Comparison of ENCODE assay signal across 8 mouse cellular contexts in genomic region chr10:14200310-14200709, GRCm38 (mm10).
DNase-seq lines count a peak whose midpoint lies in the region; ATAC-seq and TF ChIP-seq lines count a peak whose summit lies in the region.

No protein-coding gene starts in this region.

- WGBS in cerebellum, adult 2 months = 4% methylated on average over 2 of the region's 2 CpGs
- WGBS in liver, postnatal 0 days (ENCODE audit: insufficient replicate concordance) = 12% methylated on average over 2 of the region's 2 CpGs

- no peaks in the 10 kb centered on the region for H3K4me1 ChIP-seq in MEL (ENCODE audit: control insufficient read depth in 1 of 2, insufficient read depth in 2 of 2, low read length in 2 of 2)
- H3K4me1 ChIP-seq in cerebellum, adult 2 months (ENCODE audit: control insufficient read depth, insufficient read depth, low read length) = no peaks in the 10 kb centered on the region
- H3K4me1 ChIP-seq in liver, postnatal 0 days (ENCODE audit: insufficient read depth) = no peaks in the 10 kb centered on the region

- no peak overlapping the region for H3K4me3 ChIP-seq in layer of hippocampus, adult 2 months
- H3K4me3 ChIP-seq in MEL (ENCODE audit: control insufficient read depth in 1 of 2, insufficient read depth in 1 of 2, low read depth in 2 of 2, low read length in 2 of 2) = no peak overlapping the region
- no peak overlapping the region for H3K4me3 ChIP-seq in cerebellum, adult 2 months (replicated peaks; ENCODE audit: insufficient read depth, low read depth, low read length)
- H3K4me3 ChIP-seq in liver, postnatal 0 days (ENCODE audit: low read depth, low read length) = no peak overlapping the region

- no peak overlapping the region for H3K4me2 ChIP-seq in liver, postnatal 0 days (ENCODE audit: low read depth, low read length)

- peak in 1 of 2 experiments; percentile 76 for DNase-seq in layer of hippocampus, adult 2 months (ENCODE audit: low spot score in 2 of 2)
- DNase-seq in layer of hippocampus, postnatal 36 days = no peak
- no peak for DNase-seq in MEL (ENCODE audit: low read depth, low spot score)
- peak; percentile 69 to 73 for DNase-seq in cerebellum, adult 2 months
- DNase-seq in heart, postnatal 10 days = peak; percentile 76 to 81
- DNase-seq in liver, postnatal 0 days = peak; percentile 64
- peak; percentile 44 for DNase-seq in skeletal muscle tissue, adult 2 months (ENCODE audit: low read depth, low spot score)
- no peak for DNase-seq in frontal cortex, postnatal 14 days (ENCODE audit: low spot score in 2 of 2)

- TF ChIP-seq CTCF in layer of hippocampus, adult 2 months (conservative IDR thresholded peaks at IDR 0.05) = peak; percentile 90
- peak in 1 of 3 experiments; percentile 14; a peak in 1 of 6 replicates for TF ChIP-seq CTCF in MEL (IDR thresholded peaks at IDR 0.05 in 2 of 3, conservative IDR thresholded peaks at IDR 0.05 in 1 of 3; ENCODE audit: control insufficient read depth in 1 of 3, insufficient read depth in 1 of 3, low read depth in 2 of 3, low read length in 3 of 3, poor library complexity in 1 of 3, severe bottlenecking in 1 of 3)
- peak; percentile 28; the same call in 1 of the 2 replicates for TF ChIP-seq CTCF in cerebellum, adult 2 months (IDR thresholded peaks at IDR 0.05; ENCODE audit: borderline replicate concordance, insufficient read depth, low read depth, low read length)
- peak; percentile 67 for TF ChIP-seq CTCF in liver, postnatal 0 days (IDR thresholded peaks at IDR 0.05; ENCODE audit: low read depth)

- intact Hi-C loops in heart, postnatal 10 days (cut with DNase I) = loop anchor here (1.0 to 5.0 kb wide), 4 partner anchors 113 to 636 kb away; partner anchors contain the start of gene Hivep2

- H3K9ac ChIP-seq in MEL (ENCODE audit: control insufficient read depth, low read depth, low read length, poor library complexity, severe bottlenecking) = no peak overlapping the region
- no peak overlapping the region for H3K9ac ChIP-seq in liver, postnatal 0 days (replicated peaks)

- H3K9me3 ChIP-seq in MEL (replicated peaks; ENCODE audit: insufficient read depth, low read length) = no peaks in the 10 kb centered on the region
- no peaks in the 10 kb centered on the region for H3K9me3 ChIP-seq in liver, postnatal 0 days (ENCODE audit: low read length)

- no peak for TF ChIP-seq EP300 in MEL (IDR thresholded peaks at IDR 0.05; ENCODE audit: low read depth in 1 of 2, low read length in 2 of 2)
- TF ChIP-seq EP300 in liver, postnatal 0 days (IDR thresholded peaks at IDR 0.05; ENCODE audit: low read depth) = no peak

- no peak for ATAC-seq in liver, postnatal 0 days

- H3K79me2 ChIP-seq in MEL (ENCODE audit: control insufficient read depth, insufficient read depth, low read length, poor library complexity) = no peaks in the 10 kb centered on the region

- no peaks in the 10 kb centered on the region for H3K27me3 ChIP-seq in MEL (ENCODE audit: control insufficient read depth in 1 of 2, insufficient read depth in 2 of 2, low read length in 2 of 2)
- H3K27me3 ChIP-seq in cerebellum, adult 2 months (ENCODE audit: control insufficient read depth, insufficient read depth, low read length) = no peaks in the 10 kb centered on the region
- H3K27me3 ChIP-seq in liver, postnatal 0 days (ENCODE audit: insufficient read depth, low read length) = no peaks in the 10 kb centered on the region

- TF ChIP-seq POLR2A in MEL (IDR thresholded peaks at IDR 0.05; ENCODE audit: control insufficient read depth in 1 of 2, insufficient read depth in 1 of 2, low read depth in 1 of 2, low read length in 2 of 2, poor library complexity in 1 of 2) = no peak
- TF ChIP-seq POLR2A in cerebellum, adult 2 months (IDR thresholded peaks at IDR 0.05; ENCODE audit: borderline replicate concordance, insufficient read depth, low read length) = no peak

- TF ChIP-seq RAD21 in MEL (IDR thresholded peaks at IDR 0.05; ENCODE audit: low read depth, low read length) = peak; percentile 22

- peak overlapping the region; percentile 29; the same call in 1 of the 2 replicates for H3K27ac ChIP-seq in layer of hippocampus, adult 2 months
- no peak overlapping the region for H3K27ac ChIP-seq in MEL (ENCODE audit: control insufficient read depth, low read depth, low read length)
- H3K27ac ChIP-seq in cerebellum, adult 2 months (ENCODE audit: insufficient read depth, low read length) = no peak overlapping the region
- H3K27ac ChIP-seq in liver, postnatal 0 days (ENCODE audit: low read depth) = no peak overlapping the region

- no peaks in the 10 kb centered on the region for H3K36me3 ChIP-seq in MEL (ENCODE audit: control insufficient read depth in 1 of 2, insufficient read depth in 2 of 2, low read length in 2 of 2)
- H3K36me3 ChIP-seq in liver, postnatal 0 days (replicated peaks; ENCODE audit: insufficient read depth, low read length) = no peaks in the 10 kb centered on the region

TF ChIP-seq in MEL, 35 proteins besides CTCF, POLR2A, EP300 and RAD21:
- TF ChIP-seq E2F4 (IDR thresholded peaks at IDR 0.05; ENCODE audit: borderline replicate concordance, low read depth, low read length) = no peak
- no peak for TF ChIP-seq USF1 (IDR thresholded peaks at IDR 0.05; ENCODE audit: low read depth, low read length)
- no peak for TF ChIP-seq ZC3H11A (IDR thresholded peaks at IDR 0.05; ENCODE audit: low read depth, low read length)
- TF ChIP-seq UBTF (IDR thresholded peaks at IDR 0.05; ENCODE audit: borderline replicate concordance, insufficient read depth, low read depth, low read length) = no peak
- TF ChIP-seq MAX (IDR thresholded peaks at IDR 0.05; ENCODE audit: low read length) = no peak
- TF ChIP-seq ZMIZ1 (IDR thresholded peaks at IDR 0.05; ENCODE audit: low read depth, low read length) = no peak
- TF ChIP-seq JUND (IDR thresholded peaks at IDR 0.05; ENCODE audit: low read depth, low read length) = no peak
- TF ChIP-seq RCOR1 (IDR thresholded peaks at IDR 0.05; ENCODE audit: low read depth, low read length) = no peak
- no peak for TF ChIP-seq TAL1 (IDR thresholded peaks at IDR 0.05; ENCODE audit: low read length)
- TF ChIP-seq KAT2A (conservative IDR thresholded peaks at IDR 0.05; ENCODE audit: low read depth, low read length) = no peak
- TF ChIP-seq NRF1 (IDR thresholded peaks at IDR 0.05; ENCODE audit: insufficient read depth, low read depth, low read length, poor library complexity, severe bottlenecking) = no peak
- TF ChIP-seq POLR2AphosphoS5 (IDR thresholded peaks at IDR 0.05; ENCODE audit: borderline replicate concordance, low read depth, low read length) = no peak
- no peak for TF ChIP-seq TBP (IDR thresholded peaks at IDR 0.05; ENCODE audit: low read depth, low read length)
- no peak for TF ChIP-seq HCFC1 (IDR thresholded peaks at IDR 0.05; ENCODE audit: low read depth, low read length)
- TF ChIP-seq NELFE (IDR thresholded peaks at IDR 0.05; ENCODE audit: low read depth, low read length) = no peak
- TF ChIP-seq MXI1 (IDR thresholded peaks at IDR 0.05; ENCODE audit: low read depth, low read length) = no peak
- TF ChIP-seq ETS1 (IDR thresholded peaks at IDR 0.05; ENCODE audit: low read depth, low read length) = no peak
TF ChIP-seq in MEL: peak in this region for 0.

Comparison
In these comparisons a context has a peak if more than half of its experiments do, and no peak if none do; other contexts are left out.
1. DNase-seq: peak in cerebellum, adult 2 months (2 of 2), heart, postnatal 10 days (2 of 2), liver, postnatal 0 days (single experiment) and skeletal muscle tissue, adult 2 months (single experiment); none in layer of hippocampus, postnatal 36 days (0 of 2), MEL (single experiment) and frontal cortex, postnatal 14 days (0 of 2).